Mouse (Mus musculus): ENCODE measurements around the gene Arhgef3.
A peak's percentile ranks its signal among the peaks of the same experiment; 100 is the strongest.

The Arhgef3 gene

DNA sequence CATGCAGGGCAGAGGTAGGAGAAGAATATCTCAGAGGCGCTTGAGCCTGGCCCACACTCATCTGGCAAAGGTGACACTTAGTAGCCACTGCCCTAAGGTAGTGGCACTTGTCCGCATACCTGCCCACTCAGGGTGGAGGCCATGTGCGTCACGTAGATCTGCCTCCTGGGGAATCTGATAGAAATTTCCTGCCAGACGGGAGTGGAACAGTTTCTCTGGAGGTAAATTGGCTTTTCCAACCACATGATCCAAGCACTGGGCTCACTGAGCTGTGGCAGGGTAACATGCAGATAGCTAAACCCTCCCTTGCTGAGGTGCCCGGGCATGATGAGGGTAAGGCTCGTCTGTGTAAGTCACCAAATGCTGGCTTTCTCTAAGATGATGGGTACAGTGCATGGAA is 46.1 kb downstream of the Arhgef3 start:
- DNase-seq (ENCODE audit: low spot score in 2 of 2): no peak

DNA sequence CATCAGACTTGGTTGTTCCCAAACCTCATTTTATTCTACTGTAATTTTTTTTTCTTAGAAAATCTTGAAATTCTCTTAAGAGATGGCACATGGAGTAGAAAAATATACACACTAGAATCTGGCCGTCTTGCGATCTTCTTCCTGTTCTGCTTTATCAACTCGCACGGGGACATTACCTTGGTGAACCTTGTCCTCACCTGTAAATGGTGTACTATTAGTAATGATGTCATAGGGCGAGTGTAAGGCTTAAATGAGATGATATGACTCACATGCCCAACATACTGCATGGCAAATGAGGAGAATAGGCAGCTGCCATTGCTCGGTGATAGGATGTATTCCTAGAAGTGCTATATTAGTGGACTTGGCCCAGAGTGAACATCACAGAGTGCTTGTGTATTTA is 49.9 kb downstream of the Arhgef3 start:
- DNase-seq (ENCODE audit: low spot score in 2 of 2): no peak

DNA sequence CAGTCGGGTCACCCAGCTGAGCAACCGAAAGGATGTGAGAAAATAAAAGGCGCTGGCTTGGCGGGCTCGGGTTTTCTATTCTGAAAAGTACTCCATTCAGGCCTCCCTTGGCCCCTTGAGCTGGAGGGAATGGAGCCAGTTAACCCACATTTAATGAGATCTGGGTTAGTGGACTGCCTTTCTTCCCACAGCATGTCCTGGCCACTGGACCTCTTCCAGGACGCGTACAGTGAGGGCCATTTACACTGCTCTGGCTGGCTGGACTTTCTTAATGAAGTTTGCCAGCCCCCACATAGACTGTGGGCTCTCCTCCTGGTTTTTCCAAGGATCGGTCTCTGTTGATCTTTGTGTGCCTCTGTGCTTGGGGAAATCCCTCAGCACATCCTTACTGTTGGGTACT is 52.1 kb downstream of the Arhgef3 start:
- no peak for DNase-seq (ENCODE audit: low spot score in 2 of 2)

DNA sequence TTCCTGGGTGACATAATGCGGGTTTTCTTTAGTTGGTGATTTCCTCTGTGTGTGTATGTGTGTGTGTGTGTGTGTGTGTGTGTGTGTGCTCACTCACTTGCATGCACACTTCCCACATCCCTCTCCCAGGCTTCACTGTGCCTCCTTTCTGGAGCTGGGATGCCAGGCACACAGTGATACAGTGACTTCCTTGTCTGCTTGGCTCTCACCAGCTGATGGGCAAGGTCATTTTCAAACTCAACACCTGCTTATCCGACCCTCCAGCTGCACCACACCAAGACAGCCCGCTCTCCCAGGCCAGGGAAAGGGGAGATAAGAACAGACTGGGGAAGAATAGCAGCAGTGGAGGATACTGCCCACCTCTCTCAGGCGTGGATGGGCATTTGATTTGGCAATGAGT is 52.5 kb downstream of the Arhgef3 start:
- no peak for DNase-seq (ENCODE audit: low spot score in 2 of 2)

- DNase-seq (ENCODE audit: low spot score in 2 of 2): no peak
Measured at GRCm38 (mm10) chr14:27168387-27168786, 53.7 kb downstream of the Arhgef3 start.

DNA sequence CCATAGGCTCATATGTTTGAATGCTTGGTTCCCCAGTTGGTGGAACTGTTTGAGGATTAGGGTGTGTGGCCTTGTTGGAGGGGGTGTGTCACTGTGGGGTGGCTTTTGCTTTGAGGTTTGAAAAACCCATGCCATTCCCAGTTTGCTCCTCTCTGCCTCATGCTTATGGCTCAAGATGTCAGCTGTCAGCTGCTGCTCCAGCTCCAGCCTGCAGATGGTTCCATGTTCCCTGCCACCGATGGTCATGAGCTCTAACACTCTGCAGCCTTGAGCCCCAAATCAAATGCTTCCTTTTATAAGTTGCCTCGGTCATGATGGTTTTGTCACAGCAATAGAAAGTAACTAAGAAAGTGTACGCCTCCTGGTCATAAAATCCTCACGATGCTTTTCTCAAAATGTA is 54.6 kb downstream of the Arhgef3 start:
- DNase-seq (ENCODE audit: low spot score in 2 of 2): no peak

DNA sequence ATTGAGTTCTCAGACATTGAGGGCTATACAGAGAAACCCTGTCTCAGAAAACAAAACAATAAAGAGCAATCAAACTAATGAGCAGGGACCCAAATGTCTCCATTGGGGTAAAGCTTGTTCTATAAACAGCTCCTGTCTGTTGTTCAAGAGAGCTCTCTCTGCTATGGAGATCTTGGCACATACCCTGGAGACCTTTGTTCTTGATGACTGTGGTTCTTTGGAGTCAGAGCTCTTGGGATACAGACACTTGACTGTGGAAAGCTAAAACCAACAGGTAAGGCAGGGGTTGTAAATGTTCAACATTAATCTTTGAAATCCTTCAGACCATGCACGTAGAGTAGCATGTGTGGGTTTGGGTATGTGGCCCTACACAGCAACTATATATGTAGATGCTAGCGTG is 55.7 kb downstream of the Arhgef3 start:
- no peak for DNase-seq (ENCODE audit: low spot score in 2 of 2)

GRCm38 (mm10) chr14:27171175-27171830 is 56.6 kb downstream of the Arhgef3 start:
- DNase-seq (ENCODE audit: low spot score in 2 of 2): no peak

- no peak for DNase-seq (ENCODE audit: low spot score in 2 of 2)
Measured at GRCm38 (mm10) chr14:27173178-27173803, 58.6 kb downstream of the Arhgef3 start.

DNA sequence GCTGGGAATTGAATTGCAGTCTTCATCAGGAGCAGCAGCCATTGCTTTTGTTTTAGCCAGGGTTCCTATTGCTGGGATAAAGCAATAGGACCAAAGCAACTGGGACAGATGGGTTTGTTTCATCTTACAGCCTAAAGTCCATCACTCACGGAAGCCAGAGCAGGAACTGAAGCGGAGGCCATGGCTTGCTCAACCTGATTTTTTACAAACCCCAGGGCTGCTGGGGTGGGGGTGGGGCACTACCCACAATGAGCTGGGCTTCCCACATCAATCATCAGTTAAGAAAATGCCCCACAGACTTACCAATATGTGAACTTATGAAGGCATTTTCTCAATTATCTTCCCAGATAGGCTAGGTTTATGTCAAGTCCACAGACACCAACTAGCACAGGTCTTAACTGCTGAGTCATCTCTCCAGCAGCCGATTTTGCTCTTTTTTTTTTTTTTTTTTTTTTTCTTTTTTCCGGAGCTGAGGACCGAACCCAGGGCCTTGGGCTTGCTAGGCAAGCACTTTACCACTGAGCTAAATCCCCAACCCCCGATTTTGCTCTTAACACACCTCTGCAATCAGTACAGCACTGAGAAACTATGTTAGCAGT is 59.6 kb downstream of the Arhgef3 start:
- no peak for DNase-seq (ENCODE audit: low spot score in 2 of 2)

DNA sequence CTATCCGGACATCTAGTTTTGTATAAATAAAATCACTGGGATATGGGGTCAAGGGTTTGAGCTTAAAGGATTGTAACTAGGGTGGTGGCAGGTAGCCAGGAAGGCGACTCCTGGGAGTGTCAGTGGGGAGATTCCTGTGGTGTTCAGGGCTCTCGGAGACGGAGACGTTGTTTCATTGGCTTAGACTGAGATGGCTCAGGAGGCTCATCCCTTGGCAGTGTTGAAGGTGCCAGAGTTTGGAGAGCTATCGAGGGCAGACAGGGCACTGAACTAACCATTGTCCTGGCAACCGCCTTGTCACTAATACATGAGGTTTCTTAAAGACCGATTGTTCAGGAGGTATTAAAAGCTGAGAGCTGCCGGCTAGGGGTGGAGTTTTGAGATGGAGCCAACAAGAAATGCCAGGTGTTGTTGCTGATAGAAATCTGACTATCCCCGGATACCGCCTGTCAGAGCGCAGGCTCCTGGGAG is 60.2 kb downstream of the Arhgef3 start:
- no peak for DNase-seq (ENCODE audit: low spot score in 2 of 2)

DNA sequence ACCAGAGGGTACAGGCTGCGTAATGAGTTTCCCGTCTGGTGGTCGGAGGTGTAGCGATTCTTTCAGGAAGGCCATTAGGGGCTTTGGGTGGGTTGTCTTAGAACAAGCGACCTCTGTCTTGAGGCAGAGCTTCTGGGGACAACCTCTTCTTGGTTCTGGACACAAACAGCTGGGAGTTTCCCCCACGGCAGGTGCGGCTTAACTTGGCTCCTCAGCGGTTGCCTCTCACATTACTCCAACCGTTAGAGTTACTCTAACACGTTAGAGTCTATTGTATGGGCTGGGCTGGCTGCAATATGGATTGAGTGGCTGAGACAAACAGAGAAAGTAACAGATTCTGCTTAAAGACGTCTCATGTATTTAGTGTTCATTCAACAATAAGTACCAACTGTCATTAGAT is 60.6 kb downstream of the Arhgef3 start:
- no peak for DNase-seq (ENCODE audit: low spot score in 2 of 2)

GRCm38 (mm10) chr14:27177800-27178559 is 63.3 kb downstream of the Arhgef3 start:
- no peak for DNase-seq (ENCODE audit: low spot score in 2 of 2)

DNA sequence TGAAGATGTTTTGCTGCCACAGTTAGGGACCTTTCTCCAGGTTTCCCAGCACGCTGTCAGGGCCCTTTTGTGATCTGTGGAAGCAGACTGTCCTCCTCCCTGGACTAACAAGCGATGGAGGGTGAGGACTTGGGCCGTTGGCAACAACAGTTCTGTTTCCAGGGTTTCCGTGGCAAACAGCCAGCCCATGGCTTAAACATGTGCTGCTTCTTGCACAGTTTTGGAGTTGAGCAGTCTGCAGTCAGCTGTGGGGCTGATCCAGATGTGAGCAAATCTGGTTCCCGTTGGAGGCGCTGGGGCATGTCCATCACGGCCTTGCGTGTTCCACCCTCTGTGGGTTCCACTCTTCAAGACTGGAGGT is 63.8 kb downstream of the Arhgef3 start:
- no peak for DNase-seq (ENCODE audit: low spot score in 2 of 2)

DNA sequence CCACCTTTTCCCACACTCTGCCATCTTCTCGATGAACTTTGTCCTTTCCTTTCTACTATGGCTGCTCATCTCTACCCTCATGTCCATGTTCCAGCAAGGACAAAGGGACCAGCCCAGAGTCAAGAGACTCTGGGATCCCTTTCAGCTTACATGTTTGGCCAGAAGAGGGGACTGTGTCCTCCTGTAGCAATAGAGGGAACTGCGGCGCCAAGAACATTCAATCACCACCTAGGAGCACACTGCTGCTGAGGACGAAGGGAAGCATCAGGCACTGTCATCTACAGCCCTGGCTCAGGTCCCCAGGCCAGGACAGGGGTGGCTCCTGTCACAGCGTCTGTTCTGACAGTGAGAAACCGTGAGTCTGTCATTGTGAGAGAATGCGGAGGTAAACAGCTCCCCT is 65.1 kb downstream of the Arhgef3 start:
- DNase-seq (ENCODE audit: low spot score in 2 of 2): no peak

GRCm38 (mm10) chr14:27182059-27182458 is 67.4 kb downstream of the Arhgef3 start:
- no peak for DNase-seq (ENCODE audit: low spot score in 2 of 2)

DNA sequence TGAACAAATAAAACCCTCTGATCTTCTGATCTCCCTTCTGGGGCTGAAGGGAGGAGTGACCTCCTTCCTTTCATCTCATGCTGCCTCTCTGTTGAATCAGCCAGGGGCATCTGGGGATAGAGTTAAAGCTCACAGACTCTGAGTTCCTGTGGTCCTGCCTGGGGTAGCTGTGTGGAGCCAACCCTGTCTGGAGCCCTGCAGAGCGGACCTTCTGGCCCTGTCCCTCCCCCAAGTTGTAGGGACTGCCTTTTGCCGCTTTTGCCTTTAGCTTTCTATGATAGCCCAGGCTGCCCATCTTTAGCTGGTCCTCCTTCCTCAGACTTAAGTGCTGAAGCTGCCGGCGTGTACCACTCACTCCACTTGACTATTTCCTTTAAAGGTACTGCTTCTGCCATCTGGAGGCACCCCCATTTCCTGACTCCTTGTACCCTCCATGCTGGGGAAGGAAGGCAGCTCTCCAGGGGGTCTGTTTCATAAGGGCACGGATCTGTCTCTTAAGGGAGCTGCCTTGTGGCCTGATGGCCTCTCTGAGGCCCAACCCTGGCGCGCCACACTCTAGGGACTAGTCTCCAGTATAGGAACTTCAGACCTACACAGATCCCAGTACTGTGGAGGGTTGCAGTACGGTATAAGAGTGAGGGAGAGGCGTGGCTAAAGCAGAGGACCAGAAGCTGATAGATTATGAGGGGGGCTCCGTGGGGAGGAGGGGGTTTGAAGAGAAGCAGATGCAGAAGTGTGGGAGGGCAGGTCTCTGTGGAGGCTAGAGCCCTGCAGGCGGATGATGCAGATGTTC is 68.1 kb downstream of the Arhgef3 start:
- no peak for DNase-seq (ENCODE audit: low spot score in 2 of 2)

DNA sequence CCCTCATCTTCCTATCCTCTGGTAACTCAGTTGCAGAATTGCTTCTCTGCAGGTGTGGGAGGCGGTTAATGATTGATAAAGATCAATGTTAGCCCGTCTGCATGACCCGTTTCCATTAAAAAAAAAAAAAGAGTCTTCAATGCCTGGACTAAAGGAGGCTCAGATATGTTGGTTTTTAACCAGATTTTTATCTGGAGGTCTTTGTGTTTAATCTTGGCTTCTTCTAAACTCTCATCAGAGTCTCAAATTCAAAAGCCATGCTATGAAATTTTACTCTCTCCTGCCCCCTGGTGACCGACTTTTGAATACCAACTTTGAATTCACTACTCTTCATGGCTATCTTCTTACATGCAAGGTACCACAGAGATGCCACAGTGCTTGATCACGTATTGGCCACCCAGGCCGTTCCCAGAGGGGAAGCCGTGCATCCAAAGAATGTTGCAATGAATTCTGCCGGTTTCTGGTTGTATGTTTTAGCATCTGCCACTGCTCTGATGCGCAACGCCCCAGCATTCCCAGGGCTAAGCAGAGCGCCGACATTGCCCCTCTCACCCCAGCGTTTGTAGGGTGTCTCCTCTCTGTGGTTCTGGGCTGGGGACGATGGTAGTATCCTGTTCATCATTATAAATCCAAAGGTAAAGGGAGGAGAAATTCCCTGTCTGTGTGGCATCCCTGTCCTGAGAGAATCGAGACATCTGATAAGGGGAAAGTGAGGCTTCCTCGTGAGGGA is 69.0 kb downstream of the Arhgef3 start:
- peak; percentile 39 to 74 for DNase-seq (ENCODE audit: low spot score in 2 of 2)

- DNase-seq (ENCODE audit: low spot score in 2 of 2): no peak
Measured at GRCm38 (mm10) chr14:27185902-27186301, 71.2 kb downstream of the Arhgef3 start.

- no peak for DNase-seq (ENCODE audit: low spot score in 2 of 2)
Measured at GRCm38 (mm10) chr14:27186596-27186995, 71.9 kb downstream of the Arhgef3 start.

- DNase-seq (ENCODE audit: low spot score in 2 of 2): peak; percentile 67 to 85
Measured at GRCm38 (mm10) chr14:27187025-27187424, 72.3 kb downstream of the Arhgef3 start.
